Mouse (Mus musculus): Measurements from ENCODE around the gene Emc10. TPM values are rescaled to one million over a fixed set of nuclear protein-coding genes. Genes with fewer than 3 reads are reported as not detected.

Gene Emc10
- polyA plus RNA-seq, 1 experiment from 2014 or later: 133 TPM

GRCm38 (mm10) chr7:44462218-44463055, 33.9 kb downstream of the Emc10 start:
- DNase-seq (peak; percentile 71), ATAC-seq (ENCODE audit: insufficient read depth) (no peak)
- peaks cover 53% of the 10 kb centered on the region for H3K27me3 ChIP-seq (ENCODE audit: insufficient read depth, low read length)
- no peak overlapping the region for H3K9ac ChIP-seq
- no peaks in the 10 kb centered on the region for H3K36me3 ChIP-seq (ENCODE audit: insufficient read depth)
- 14% methylated on average over 77 of the region's 77 CpGs for WGBS
- no peak overlapping the region for H3K27ac ChIP-seq (ENCODE audit: low read depth)
- H3K9me3 ChIP-seq (ENCODE audit: low read depth, low read length): no peaks in the 10 kb centered on the region
- peak overlapping the region; percentile 22 for H3K4me3 ChIP-seq (ENCODE audit: low read depth, low read length)
- H3K4me2 ChIP-seq: peak overlapping the region; percentile 48
- TF ChIP-seq CTCF (IDR thresholded peaks at IDR 0.05; ENCODE audit: low read depth): peak; percentile 61
- H3K4me1 ChIP-seq (ENCODE audit: insufficient read depth): no peaks in the 10 kb centered on the region

GRCm38 (mm10) chr7:44461503-44462217, 34.7 kb downstream of the Emc10 start:
- ATAC-seq (ENCODE audit: insufficient read depth) (no peak), DNase-seq (no peak)
- peaks cover 53% of the 10 kb centered on the region for H3K27me3 ChIP-seq (ENCODE audit: insufficient read depth, low read length)
- no peak for TF ChIP-seq CTCF (IDR thresholded peaks at IDR 0.05; ENCODE audit: low read depth)
- H3K4me1 ChIP-seq (ENCODE audit: insufficient read depth): no peaks in the 10 kb centered on the region
- H3K27ac ChIP-seq (ENCODE audit: low read depth): no peak overlapping the region
- H3K9ac ChIP-seq: no peak overlapping the region
- H3K4me2 ChIP-seq: no peak overlapping the region
- H3K9me3 ChIP-seq (ENCODE audit: low read depth, low read length): no peaks in the 10 kb centered on the region
- no peaks in the 10 kb centered on the region for H3K36me3 ChIP-seq (ENCODE audit: insufficient read depth)
- whole genome bisulfite sequencing: 50% methylated on average over 57 of the region's 57 CpGs
- H3K4me3 ChIP-seq (ENCODE audit: low read depth, low read length): no peak overlapping the region; the same call in 1 of the 2 replicates

GRCm38 (mm10) chr7:44460767-44461502, 35.4 kb downstream of the Emc10 start:
- no peak for TF ChIP-seq CTCF (IDR thresholded peaks at IDR 0.05; ENCODE audit: low read depth)
- peaks cover 53% of the 10 kb centered on the region for H3K27me3 ChIP-seq (ENCODE audit: insufficient read depth, low read length)
- 64% methylated on average over 31 of the region's 31 CpGs for WGBS
- no peaks in the 10 kb centered on the region for H3K36me3 ChIP-seq (ENCODE audit: insufficient read depth)
- H3K9ac ChIP-seq: no peak overlapping the region
- DNase-seq: no peak
- no peaks in the 10 kb centered on the region for H3K9me3 ChIP-seq (ENCODE audit: low read depth, low read length)
- H3K4me2 ChIP-seq: no peak overlapping the region
- H3K4me1 ChIP-seq (ENCODE audit: insufficient read depth): no peaks in the 10 kb centered on the region
- no peak for ATAC-seq (ENCODE audit: insufficient read depth)
- no peak overlapping the region for H3K27ac ChIP-seq (ENCODE audit: low read depth)
- H3K4me3 ChIP-seq (ENCODE audit: low read depth, low read length): no peak overlapping the region

GRCm38 (mm10) chr7:44460067-44460466, 36.3 kb downstream of the Emc10 start:
- H3K27me3 ChIP-seq (ENCODE audit: insufficient read depth, low read length): peaks cover 53% of the 10 kb centered on the region
- WGBS: 70% methylated on average over 6 of the region's 6 CpGs

GRCm38 (mm10) chr7:44456302-44456701, 40.0 kb downstream of the Emc10 start:
- H3K4me2 ChIP-seq: no peak overlapping the region
- H3K27me3 ChIP-seq (ENCODE audit: insufficient read depth, low read length): peaks cover 20% of the 10 kb centered on the region
- WGBS: 84% methylated on average over 1 of the region's 1 CpGs
- no peak overlapping the region for H3K4me3 ChIP-seq (ENCODE audit: low read depth, low read length)
- H3K9ac ChIP-seq: no peak overlapping the region
- H3K36me3 ChIP-seq (ENCODE audit: insufficient read depth): no peaks in the 10 kb centered on the region
- ATAC-seq (ENCODE audit: insufficient read depth) (no peak), DNase-seq (no peak)
- H3K4me1 ChIP-seq (ENCODE audit: insufficient read depth): no peaks in the 10 kb centered on the region
- no peak overlapping the region for H3K27ac ChIP-seq (ENCODE audit: low read depth)
- H3K9me3 ChIP-seq (ENCODE audit: low read depth, low read length): no peaks in the 10 kb centered on the region
- no peak for TF ChIP-seq CTCF (IDR thresholded peaks at IDR 0.05; ENCODE audit: low read depth)

More at GRCm38 (mm10) chr7:44460067-44460466, 36.3 kb downstream of the Emc10 start:
- no peak overlapping the region for H3K4me2 ChIP-seq
- no peak for DNase-seq
- no peaks in the 10 kb centered on the region for H3K4me1 ChIP-seq (ENCODE audit: insufficient read depth)
- H3K36me3 ChIP-seq (ENCODE audit: insufficient read depth): no peaks in the 10 kb centered on the region
- no peaks in the 10 kb centered on the region for H3K9me3 ChIP-seq (ENCODE audit: low read depth, low read length)
- no peak overlapping the region for H3K9ac ChIP-seq
- ATAC-seq (ENCODE audit: insufficient read depth): no peak
- H3K27ac ChIP-seq (ENCODE audit: low read depth): no peak overlapping the region
- no peak for TF ChIP-seq CTCF (IDR thresholded peaks at IDR 0.05; ENCODE audit: low read depth)
- H3K4me3 ChIP-seq (ENCODE audit: low read depth, low read length): no peak overlapping the region

GRCm38 (mm10) chr7:44453256-44453655, 43.1 kb downstream of the Emc10 start:
- Histone ChIP-seq H3K27ac (ENCODE audit: low read depth) (no peak overlapping the region), H3K27me3 (ENCODE audit: insufficient read depth, low read length) (no peaks in the 10 kb centered on the region), H3K36me3 (ENCODE audit: insufficient read depth) (no peaks in the 10 kb centered on the region), H3K4me3 (ENCODE audit: low read depth, low read length) (no peak overlapping the region), H3K4me2 (no peak overlapping the region), H3K9me3 (ENCODE audit: low read depth, low read length) (no peaks in the 10 kb centered on the region), H3K4me1 (ENCODE audit: insufficient read depth) (no peaks in the 10 kb centered on the region), H3K9ac (no peak overlapping the region)
- DNase-seq (no peak), ATAC-seq (ENCODE audit: insufficient read depth) (0 out of 2 replicates have a peak, but pooled peaks have one; percentile 31)
- 9% methylated on average over 3 of the region's 3 CpGs for WGBS
- no peak for TF ChIP-seq CTCF (IDR thresholded peaks at IDR 0.05; ENCODE audit: low read depth)
